Mouse (Mus musculus) adrenal gland, adult 2 months (tissue): ENCODE measurements around the gene Dip2b. TPM values are rescaled to one million over a fixed set of nuclear protein-coding genes. Genes with fewer than 3 reads are reported as not detected.

Experiments
- DNase-seq: peaks from one replicate; pipeline ENCODE4 v3.0.0; 2021
- polyA plus RNA-seq: library from polyadenylated mRNA; depleted of rRNA; stranded (reverse); fragments of >200 nt; gene quantifications from 2 replicates; pipeline ENCODE4 v1.2.3, GENCODE M21; 2012
- total RNA-seq, 2 experiments: library from RNA; stranded (reverse); gene quantifications; 2 replicates each; pipeline ENCODE4 v1.2.3; 2021

The Dip2b gene
- total and polyA plus RNA-seq, 3 experiments = 4.7 to 14.6 (median 13.8) TPM

DNA sequence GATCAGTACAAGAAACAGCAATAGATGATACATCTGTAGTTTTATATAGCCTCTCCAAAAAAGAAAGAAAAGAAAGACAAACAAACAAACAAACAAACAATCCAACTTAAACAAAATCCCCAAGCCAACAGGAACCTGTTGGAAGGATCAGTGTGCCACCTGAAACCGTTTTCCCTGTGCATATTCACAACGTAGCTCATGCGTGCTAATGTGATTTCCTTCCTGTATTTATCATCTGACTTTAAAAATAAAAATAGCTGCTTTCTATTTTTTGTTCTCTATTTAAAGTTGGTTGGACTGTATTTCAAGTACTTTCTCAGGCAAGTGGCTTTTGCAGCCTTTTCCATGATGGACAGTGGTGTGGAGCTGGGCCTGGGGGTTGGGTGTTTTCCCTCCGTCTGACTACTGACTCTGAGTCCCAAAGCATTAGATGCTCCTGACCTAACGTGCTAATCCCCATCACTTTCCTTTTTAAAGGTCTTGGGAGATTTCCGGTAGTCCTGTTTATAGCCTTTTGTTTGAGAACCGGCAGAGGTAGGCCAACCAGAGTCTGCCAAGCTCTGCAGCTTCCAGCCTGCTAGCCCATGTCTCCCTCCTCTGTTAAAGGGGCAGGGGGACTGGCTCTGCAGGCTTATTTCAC lies 90.8 kb downstream of the Dip2b start:
- DNase-seq = no peak

DNA sequence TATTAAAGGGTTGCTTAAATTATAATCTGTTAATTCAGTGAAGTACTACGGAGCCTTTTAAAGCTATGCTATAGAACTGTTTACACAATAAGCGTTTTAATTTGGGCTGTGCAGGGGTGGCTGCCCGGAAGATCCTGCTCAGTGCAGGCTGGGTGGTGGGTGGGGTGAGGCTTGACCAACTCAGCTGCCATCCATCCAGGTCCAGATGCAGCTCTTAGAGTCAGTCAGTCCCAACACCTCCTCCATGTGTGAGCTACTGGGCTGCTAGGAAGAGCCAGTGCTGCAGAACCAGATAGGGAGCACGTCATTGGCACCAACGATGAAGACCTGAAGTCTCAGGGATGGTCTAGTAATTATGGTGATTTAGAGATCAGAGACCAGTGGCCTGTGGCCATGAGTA lies 101.2 kb downstream of the Dip2b start:
- no peak for DNase-seq

DNA sequence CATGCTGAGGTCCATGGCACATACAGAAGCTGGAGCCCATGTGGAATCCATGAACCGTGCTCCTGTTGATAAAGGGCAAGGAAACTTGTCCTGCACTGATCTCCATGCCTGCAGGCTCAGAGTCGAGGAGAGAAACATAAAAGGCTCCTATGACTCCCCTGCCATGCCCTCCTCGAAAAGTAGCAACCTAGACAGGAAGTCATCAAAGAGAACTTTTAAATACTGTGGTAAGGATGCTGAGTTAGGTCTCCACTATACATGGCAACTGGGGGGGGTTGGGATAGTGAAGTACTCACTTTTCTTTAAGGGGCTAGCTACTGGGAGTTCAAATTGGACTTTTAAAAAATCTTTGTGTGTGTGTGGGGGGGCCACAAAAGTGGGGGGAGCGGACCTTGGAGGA lies 102.0 kb downstream of the Dip2b start:
- no peak for DNase-seq

DNA sequence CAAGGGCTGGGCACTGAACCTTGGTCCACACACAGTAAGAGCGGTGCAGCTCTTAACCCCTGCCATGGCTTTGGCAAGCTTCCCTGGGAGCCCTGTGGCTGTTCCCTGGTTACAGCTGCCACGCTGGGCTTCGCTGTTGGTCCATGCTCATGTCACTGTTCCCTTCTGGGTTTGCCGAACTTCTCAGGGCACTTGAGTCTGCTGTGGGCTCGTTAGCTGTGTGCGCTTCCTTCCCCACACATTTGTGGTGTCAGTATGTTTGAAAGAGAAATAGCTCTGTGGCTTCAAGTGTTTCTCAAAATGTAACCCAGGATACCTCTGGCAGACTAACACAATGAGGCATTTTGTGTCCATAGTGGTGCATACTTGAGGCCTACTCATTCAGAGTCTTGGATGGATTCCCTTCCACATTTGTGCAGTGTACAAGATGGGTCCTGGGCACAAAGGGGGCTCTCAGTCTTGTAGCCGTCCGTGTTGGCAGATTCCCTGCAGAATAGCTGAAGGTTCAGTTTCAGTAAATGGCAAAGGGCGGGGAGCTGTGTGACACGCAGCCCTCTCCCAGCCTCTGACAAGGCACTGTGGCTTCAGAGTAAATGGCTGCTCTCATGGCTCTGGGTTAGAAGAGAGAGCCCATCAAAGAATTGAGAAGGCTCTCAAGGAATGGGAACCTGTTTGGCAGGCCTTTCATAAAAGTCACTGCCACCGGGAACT lies 104.8 kb downstream of the Dip2b start:
- DNase-seq = no peak

DNA sequence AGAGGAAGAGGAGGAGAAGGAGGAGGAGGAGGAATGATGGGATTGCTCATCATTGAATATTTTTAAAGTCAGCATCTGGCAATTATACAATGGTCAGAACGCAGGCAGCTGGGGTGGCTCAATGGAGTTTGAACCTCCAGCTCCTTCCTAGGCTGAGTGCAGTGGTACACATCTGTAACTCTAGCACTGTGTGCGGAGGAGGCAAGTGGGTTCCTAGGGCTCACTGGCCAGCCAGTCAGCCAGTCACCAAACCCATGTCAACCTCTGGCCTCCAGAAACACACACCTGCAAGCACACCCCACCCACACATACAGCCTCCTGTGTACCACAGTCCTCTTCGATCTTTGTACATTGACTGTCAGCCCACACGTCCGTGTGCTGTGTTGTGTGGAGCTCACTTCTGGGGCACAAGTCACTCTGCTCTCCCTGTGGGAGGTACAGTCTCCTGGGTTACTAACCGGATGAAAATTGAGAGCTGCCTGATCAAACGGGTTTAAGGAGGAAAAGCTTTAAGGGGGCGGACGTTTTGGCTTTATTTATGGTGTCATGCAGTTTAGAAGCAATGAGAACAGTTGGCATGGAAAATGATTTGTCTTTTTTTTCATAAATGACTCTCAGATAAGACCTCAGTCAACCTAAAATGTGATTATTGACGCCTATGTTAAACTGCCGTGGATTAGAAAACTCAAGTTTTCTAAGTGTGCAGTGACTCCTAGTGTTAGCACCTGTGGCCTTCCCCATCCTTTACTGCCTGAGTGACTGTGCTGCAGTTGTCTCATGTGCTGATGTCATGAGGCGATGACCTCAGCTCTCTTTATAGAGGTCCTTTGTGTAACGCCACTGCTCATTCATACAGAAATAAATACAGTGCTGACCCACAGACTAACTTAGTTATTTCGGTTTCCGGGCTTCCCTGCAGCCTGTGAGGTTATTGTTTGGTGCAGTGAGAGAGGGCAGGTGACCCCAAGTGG lies 106.7 kb downstream of the Dip2b start:
- no peak for DNase-seq

DNA sequence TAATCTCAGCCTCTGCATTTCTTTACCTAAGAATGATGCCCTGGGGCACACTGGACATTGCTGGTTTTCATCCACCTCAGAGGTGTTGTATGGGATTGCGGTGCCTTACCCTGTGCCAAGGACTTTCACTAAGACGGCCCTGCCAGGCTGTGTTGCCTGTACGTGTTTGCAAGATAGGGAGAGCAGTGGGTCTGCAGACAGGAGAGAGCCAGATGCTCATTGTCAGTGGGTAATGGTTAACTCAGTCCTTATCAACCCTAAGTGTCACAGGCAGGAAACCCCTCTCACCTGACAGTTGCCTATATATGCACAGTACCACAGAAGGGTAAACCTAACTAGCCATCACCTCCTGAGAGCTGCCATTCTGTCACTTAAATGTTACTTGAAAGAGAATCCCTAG lies 107.5 kb downstream of the Dip2b start:
- DNase-seq = no peak

DNA sequence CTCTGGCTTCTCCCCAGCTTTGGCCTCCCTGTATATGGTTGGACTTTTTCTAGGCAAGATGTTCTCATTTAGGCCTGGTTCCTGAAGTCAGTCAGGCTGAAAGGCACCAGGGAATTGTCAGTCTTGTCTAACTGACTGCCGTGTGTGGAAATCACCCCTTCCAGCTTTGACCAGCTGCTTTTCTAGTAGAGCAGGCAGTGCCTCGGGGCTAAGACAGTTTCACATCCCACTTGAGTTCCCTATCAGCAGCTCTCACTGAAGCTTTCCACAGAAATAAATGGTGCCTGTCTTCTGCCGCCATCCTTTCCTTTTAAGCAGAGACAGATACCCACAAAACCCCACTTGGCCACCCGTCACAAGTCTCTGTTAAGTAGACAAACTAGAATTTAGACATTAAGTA lies 112.1 kb downstream of the Dip2b start:
- DNase-seq = no peak

DNA sequence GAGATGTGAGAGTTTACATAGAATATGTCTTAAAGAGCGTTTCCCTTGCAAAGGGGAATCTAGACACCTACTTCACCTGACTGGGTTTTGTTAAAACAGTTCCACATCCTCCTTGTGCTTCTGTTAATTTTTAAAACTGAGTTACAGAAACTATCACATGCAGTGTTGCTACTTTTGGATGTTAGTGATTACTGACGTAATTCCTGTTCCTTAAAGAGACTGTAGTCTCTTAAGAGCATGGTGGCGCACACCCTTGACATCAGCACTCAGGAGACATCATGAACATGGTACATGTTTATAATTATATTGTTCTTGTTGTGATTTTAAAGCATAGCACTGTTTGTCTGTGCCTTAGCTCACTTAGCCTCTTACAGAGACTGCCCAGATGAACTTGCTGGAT lies 113.9 kb downstream of the Dip2b start:
- DNase-seq = no peak

DNA sequence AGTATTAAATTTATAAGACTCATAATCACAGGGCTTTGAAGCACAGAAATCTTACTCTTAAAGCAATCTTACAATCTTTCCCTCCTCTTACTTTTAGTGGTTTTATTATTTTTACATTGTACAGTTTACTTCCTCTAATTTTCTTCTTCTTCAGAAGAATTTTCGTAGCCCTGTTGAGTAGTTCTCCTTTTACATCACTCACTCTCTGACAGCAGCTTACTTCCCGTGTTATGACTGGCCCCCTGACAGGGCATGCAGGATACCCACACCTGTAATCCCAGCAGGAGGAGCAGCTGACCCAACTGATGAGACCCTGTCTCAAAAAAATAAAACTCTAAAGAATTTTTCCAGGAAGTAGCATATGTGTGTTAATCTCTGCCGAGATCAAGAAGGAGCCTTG lies 114.6 kb downstream of the Dip2b start:
- no peak for DNase-seq

DNA sequence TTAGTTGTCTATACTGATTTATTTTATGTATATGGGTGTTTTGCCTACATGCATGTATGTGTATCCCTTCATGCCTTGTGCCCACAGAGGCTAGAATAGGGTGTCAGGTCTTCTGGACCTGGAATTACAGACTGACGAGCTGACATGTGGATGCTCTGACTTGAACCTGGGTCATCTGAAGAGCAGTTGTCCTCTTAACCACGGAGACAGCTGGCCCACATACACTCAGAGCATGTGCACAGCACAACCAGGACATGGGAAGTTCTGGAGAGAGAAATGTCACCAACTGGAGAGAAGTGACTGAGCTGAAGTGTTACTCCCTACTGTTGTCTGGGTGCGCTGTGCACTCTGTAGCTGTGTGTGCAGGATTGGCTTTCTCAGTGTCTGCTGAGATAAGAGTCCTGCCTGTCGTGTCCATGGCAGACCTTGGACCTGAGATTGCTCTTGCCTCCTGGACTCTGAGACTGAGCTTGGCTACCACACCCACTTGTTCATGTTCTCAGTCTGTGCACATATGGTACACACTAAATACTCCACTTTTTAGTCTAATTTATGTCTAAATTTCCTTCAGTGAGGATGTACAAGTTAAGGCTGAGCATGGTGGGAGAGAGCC lies 117.7 kb downstream of the Dip2b start:
- no peak for DNase-seq

DNA sequence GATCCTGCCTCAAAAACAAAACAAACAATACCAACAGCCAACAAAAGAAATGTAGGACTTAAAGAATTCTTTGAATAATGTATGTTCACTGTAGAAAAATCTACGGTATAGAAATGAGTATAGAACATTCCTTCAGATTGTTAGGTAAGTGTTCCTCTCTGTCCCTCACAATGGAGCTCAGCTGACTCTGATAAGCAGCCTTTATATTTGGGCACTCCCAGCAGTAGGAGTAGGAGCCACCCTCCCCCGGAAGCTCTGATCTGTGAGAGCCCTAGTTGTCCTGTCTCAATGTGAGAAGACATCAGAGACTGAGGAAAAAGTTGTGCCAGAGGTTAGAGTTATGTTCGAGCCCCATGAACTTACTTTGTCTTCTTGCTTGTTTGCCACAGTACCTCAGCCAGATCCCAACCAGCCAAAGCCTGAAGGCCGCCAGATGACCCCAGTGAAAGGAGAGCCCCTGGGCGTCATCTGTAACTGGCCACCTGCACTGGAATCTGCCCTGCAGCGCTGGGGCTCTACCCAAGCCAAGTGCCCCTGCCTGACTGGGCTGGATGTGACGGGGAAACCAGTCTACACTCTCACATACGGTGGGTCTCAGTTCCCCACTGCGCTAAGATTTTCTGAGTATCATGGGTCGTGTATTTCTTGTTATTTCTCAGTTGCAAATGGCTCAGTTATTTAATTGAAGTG lies 118.5 kb downstream of the Dip2b start:
- DNase-seq = no peak

DNA sequence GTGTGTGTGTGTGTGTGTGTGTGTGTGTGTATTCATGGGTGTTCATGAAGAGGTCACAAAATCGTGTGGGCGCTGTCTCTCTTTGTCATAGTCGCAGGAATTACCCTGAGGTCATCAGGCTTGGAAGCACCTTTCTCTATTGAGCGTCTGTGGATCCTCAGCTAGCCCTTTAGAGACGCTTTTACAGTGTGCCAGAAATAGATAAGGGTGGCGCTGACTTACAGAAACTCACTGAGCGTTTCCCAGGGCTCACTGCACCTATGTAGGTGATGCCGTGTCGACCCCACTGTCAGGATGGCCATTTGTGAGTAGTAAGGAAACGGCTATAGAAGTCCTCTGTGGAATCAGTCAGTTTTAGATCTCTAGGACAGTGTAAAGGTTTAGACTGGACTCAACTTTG lies 120.5 kb downstream of the Dip2b start:
- no peak for DNase-seq

DNA sequence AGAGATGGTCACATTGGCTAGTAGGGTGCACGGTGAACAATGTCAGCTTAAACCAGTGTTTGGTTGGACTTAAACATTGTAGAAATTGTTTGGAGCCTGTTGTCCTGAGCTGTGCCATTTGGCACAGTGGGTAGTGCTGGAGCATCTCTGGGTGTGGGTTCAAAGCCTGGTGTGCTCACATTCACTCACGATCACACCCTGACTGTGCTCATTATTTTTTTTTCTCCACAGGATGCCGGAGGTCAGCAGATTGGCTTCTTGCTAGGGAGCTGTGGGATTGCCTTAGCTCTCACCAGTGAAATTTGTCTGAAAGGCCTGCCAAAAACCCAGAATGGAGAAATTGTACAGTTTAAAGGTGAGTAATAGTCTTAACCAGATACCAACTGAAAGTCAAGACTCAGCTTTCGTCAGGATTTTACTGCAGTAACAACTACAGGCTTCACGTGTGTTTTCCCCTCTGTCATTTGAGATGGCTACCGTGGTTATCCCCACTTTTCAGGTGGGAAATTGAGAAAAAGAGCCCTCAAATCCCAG lies 123.3 kb downstream of the Dip2b start:
- no peak for DNase-seq

DNA sequence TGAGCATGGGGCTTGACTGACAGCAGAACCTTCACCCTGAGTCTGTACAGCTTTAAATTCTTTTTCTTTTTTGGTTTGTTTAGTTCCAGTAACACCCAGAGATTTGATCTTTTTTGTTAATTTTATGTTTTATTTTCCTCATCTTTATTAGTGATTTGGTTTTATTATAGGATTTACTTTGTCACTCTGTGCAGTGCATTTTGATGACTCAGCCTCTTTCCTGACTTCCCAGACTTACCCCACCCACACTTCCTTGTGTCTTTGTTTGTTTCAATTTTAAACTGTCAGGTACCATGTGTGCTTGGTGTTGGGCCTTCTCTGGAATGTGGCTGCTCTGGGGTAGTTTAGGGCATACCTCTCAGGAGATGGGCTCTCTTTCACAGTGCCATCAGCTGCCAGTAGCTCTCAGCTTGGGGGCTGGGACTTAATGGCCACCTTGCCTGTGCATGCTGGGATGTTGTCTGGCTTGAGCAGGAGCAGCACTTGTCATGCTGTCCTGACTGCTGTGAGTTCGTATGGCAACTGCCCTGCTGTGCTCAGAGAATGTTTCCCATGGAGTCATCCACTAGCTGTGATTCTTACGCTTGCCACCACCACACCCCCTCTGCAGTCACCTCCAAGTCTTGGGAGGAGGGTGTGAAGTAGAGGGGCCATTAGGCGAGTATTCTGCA lies 125.1 kb downstream of the Dip2b start:
- no peak for DNase-seq

DNA sequence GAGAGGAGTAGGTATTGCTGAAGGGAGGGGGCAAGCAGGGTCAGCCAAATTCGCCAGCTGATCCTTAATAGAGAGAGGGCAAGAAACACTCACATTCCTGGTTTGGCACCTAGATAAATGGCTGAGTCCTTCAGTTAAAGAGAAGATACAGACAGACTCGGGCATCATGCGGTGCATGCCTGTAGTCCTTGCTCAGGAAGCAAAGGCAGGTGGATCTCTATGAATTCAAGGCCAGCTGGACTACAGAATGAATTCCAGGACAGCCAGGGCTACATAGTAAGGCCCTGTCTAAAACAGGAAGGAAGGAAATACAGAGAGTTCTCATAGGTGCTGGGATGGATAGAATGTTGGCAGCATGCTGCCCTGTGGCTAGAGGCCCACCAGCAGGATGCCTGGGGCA lies 128.0 kb downstream of the Dip2b start:
- no peak for DNase-seq

DNA sequence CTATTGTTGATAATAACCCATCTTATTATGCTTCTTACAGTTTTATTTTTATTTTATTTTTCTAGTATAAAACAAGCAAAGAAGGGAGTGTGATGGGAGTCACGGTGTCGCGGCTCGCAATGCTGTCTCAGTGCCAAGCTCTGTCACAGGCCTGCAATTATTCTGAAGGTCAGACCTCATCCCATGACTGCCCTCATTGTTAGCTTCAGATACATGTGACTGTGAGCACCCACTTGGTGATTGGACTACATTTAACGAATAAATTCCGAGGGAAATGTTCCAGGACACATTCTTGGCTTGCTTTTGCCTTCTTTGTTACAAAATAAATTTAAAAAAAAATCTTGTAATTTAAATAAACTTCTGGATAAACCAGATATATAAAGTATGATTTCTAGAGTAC lies 129.3 kb downstream of the Dip2b start:
- peak; percentile 65 for DNase-seq

DNA sequence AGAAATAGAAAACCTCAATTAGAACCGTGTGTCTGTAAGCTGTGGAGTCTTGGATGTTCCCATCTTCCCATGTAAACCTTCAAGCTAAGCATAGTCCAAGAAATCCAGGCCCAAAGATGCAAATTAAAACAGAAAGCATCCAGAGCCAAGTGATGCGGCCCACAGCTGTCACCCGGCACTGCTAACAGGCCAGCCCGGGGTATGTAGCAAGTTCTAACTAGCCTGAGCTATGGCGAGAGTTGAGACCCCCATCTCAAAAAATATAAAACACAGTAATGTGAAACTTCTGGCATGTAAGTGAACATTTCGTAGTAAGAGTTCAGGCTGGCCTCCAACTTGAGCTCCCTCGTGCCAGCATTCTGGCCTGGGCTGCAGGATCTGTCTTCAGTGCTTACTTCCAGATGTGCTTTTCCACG lies 129.7 kb downstream of the Dip2b start:
- DNase-seq = no peak

DNA sequence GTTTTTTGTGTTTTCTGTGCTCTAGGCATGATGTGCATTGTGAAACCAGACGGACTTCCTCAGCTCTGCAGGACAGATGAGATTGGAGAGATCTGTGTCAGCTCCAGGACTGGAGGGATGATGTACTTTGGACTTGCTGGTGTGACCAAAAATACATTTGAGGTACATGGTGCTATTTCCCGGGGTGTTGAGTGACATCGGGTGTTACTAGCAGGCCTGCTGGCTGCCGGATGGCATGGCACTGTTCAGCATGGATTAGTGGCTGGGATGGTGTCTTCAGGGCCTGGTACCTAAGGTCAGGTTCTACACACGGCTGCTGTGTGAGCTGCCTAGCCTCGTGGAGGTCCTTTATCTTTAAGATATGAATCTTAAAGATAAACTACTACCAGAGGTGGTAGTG lies 136.7 kb downstream of the Dip2b start:
- DNase-seq = no peak

DNA sequence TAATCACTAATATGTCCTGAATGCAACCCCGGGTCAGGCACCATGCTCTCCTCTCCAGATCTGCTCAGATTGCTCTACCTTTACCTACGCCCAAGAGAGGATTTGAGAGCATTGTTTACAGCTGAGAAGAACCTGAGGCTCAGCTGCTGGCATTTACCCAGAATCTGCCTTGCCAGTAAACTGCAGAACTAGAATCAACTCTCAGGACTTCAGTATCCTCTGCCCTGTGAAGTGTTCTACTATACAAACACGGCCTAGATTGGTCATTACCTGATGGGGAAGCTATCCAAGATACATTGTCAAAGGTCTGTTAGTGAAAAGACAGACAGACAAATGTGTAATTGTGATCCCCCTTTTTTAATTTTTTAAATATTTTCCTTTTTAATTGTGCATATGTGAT lies 138.7 kb downstream of the Dip2b start:
- no peak for DNase-seq

DNA sequence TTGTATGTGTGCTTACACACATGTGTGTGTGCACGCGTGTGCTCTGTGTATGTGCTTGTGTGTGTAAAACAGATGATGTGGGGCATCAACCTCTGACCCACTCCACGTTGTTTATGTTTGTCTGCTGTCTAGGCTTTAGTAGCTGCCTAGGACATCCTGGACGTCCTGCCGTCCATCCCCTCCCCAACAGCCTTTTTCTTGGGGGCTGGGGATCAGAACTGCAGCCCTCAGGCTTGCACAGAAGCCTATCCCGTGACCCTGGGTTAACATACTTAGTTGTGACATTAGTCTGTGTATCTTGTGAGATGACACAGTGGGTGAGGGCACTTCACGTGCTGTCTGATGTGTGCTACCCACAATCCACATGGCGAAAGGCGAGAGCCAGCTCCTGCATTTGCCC lies 139.1 kb downstream of the Dip2b start:
- no peak for DNase-seq

DNA sequence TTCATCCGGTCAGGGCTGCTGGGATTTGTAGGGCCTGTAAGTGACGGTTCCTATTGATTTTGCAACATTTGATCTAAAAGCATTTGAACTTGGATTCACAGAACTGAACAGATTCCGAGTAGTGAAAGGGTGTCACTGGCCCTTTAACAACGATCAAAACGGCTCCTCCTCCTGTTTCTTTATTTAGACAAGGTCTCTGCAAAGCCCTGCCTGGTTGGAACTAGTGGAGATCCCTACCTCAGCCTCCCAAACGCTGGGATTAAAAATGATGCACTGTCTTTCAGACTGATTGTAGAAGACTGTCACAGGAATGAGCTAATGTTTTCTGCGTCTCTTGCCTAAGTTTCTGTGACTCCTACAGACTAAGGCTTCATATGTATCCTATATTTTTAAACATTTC lies 140.0 kb downstream of the Dip2b start:
- no peak for DNase-seq
